Mouse (Mus musculus): ENCODE results near the gene Cmtr1. TPM values are rescaled to one million over a fixed set of nuclear protein-coding genes. Genes with fewer than 3 reads are reported as not detected.

The Cmtr1 gene
- polyA plus RNA-seq, 1 experiment from 2014 or later, result 77.2 TPM

DNA sequence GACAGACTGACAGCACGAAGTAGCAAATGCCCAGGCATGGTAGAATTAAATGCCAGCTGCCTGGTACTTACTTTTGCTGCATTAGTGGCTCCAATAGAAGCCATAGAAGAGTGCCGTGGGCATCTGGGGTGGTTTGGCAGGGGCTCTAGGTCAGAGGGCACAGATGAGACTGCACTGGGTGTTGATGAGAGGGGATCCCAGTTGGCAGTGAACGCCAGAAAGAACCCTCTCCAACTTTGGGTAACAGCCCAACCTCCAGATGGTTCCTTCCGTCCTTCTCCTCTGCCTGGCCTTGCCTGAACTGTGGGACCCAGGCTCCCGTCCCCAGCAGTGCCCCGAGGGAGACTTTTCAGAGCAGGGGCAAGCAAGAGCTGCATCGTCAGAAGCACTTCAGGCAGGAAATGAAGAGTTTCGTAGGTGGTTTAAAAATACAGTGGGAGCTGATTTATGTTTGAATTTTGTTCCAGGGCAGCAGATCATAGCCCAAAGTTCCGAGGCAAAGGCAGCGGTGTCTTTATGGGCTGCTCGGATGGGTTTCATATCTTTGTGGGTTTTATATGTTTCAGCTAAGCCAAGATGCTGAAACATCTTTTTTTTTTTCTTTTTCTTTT lies 60.5 kb downstream of the Cmtr1 start:
- Histone ChIP-seq H3K36me3 (no peaks in the 10 kb centered on the region), H3K9me3 (replicated peaks) (no peaks in the 10 kb centered on the region), H3K4me2 (no peak overlapping the region), H3K4me3 (replicated peaks) (no peak overlapping the region), H3K4me1 (replicated peaks) (peaks cover 13% of the 10 kb centered on the region), H3K27ac (no peak overlapping the region), H3K9ac (no peak overlapping the region), H3K27me3 (0 out of 2 replicates have a peak, but pooled peaks cover 7% of the 10 kb centered on the region)
- WGBS (ENCODE audit: insufficient replicate concordance), result 67% methylated on average over 11 of the region's 11 CpGs
- ATAC-seq (ENCODE audit: low read depth) (no peak), DNase-seq (no peak)

GRCm38 (mm10) chr17:29724610-29725009 lies 64.2 kb downstream of the Cmtr1 start:
- H3K4me3 ChIP-seq (replicated peaks), result no peak overlapping the region
- 69% methylated on average over 6 of the region's 6 CpGs for WGBS (ENCODE audit: insufficient replicate concordance)
- H3K9ac ChIP-seq, result no peak overlapping the region
- 0 out of 2 replicates have a peak, but pooled peaks cover 7% of the 10 kb centered on the region for H3K27me3 ChIP-seq
- ATAC-seq (ENCODE audit: low read depth) (no peak), DNase-seq (no peak)
- no peaks in the 10 kb centered on the region for H3K36me3 ChIP-seq
- peaks cover 3% of the 10 kb centered on the region for H3K4me1 ChIP-seq (replicated peaks)
- no peak overlapping the region for H3K4me2 ChIP-seq
- H3K9me3 ChIP-seq (replicated peaks), result no peaks in the 10 kb centered on the region
- H3K27ac ChIP-seq, result no peak overlapping the region

DNA sequence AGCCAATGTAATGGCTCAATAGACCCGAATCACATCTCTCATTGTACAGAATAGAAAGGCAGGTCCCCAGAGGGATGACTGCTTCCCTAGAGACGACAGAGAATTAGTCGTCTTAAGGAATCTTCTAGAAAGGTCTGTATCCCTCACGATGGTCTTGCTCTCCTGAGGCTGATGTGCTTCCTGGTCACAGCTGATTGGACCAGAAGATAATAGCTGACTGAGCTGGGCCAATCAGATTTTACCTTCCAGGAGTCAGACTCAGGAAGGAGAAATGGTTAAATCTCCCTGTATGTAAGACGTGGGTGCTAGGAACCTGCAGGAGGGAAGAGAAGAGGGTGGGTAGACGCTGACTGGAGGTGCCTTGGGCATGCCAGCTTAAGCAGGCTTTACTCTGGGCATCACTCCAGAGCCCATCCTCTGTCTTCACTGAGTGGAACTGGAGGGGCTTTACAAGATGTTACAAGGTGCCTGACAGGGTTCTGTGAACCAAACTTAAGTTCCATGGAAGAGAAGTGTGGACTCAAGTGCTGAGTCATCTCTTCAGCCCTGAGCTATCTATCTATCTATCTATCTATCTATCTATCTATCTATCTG lies 64.7 kb downstream of the Cmtr1 start:
- WGBS (ENCODE audit: insufficient replicate concordance), result 55% methylated on average over 6 of the region's 6 CpGs
- H3K9me3 ChIP-seq (replicated peaks), result no peaks in the 10 kb centered on the region
- no peak overlapping the region for H3K4me3 ChIP-seq (replicated peaks)
- 0 out of 2 replicates have a peak, but pooled peaks cover 4% of the 10 kb centered on the region for H3K27me3 ChIP-seq
- H3K36me3 ChIP-seq, result no peaks in the 10 kb centered on the region
- no peak overlapping the region for H3K4me2 ChIP-seq
- H3K9ac ChIP-seq, result no peak overlapping the region
- H3K27ac ChIP-seq, result no peak overlapping the region
- ATAC-seq (ENCODE audit: low read depth) (no peak), DNase-seq (no peak)
- peaks cover 3% of the 10 kb centered on the region for H3K4me1 ChIP-seq (replicated peaks)

DNA sequence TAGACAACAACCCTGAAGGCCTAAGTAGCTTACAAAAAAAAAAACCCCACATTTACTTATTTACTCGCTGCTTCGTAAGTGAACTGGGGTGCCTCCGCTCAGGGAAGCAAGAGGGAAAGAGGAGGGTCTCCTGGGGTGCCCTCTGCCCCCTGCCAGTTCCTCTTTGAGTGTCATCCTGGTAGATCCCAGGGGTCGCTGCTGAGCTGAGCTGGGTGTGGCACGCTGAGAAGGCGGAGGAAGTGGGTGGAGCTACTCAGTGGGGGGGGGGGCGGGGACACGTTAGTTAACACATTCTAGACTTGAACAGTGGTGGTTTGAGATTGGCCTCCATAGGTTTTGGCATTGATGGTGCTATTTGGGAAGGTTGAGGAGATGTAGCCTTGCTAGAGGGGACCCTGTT lies 67.7 kb downstream of the Cmtr1 start:
- Histone ChIP-seq H3K9me3 (replicated peaks) (no peaks in the 10 kb centered on the region), H3K4me2 (no peak overlapping the region), H3K4me1 (replicated peaks) (peaks cover 26% of the 10 kb centered on the region), H3K4me3 (replicated peaks) (no peak overlapping the region), H3K36me3 (no peaks in the 10 kb centered on the region), H3K27me3 (no peaks in the 10 kb centered on the region), H3K27ac (no peak overlapping the region), H3K9ac (no peak overlapping the region)
- 24% methylated on average over 8 of the region's 8 CpGs for WGBS (ENCODE audit: insufficient replicate concordance)
- ATAC-seq (ENCODE audit: low read depth) (no peak), DNase-seq (peak; percentile 35)

- DNase-seq (no peak), ATAC-seq (ENCODE audit: low read depth) (no peak)
- H3K4me2 ChIP-seq, result no peak overlapping the region
- no peak overlapping the region for H3K4me3 ChIP-seq (replicated peaks)
- no peaks in the 10 kb centered on the region for H3K27me3 ChIP-seq
- H3K9me3 ChIP-seq (replicated peaks), result no peaks in the 10 kb centered on the region
- H3K9ac ChIP-seq, result no peak overlapping the region
- 72% methylated on average over 13 of the region's 13 CpGs for WGBS (ENCODE audit: insufficient replicate concordance)
- no peaks in the 10 kb centered on the region for H3K36me3 ChIP-seq
- H3K27ac ChIP-seq, result no peak overlapping the region
- peaks cover 35% of the 10 kb centered on the region for H3K4me1 ChIP-seq (replicated peaks)
These were observed 70.3 kb downstream of the Cmtr1 start for GRCm38 (mm10) chr17:29730510-29731265.

- 51% methylated on average over 12 of the region's 12 CpGs for WGBS (ENCODE audit: insufficient replicate concordance)
These were observed 71.0 kb downstream of the Cmtr1 start for GRCm38 (mm10) chr17:29731266-29731952.

DNA sequence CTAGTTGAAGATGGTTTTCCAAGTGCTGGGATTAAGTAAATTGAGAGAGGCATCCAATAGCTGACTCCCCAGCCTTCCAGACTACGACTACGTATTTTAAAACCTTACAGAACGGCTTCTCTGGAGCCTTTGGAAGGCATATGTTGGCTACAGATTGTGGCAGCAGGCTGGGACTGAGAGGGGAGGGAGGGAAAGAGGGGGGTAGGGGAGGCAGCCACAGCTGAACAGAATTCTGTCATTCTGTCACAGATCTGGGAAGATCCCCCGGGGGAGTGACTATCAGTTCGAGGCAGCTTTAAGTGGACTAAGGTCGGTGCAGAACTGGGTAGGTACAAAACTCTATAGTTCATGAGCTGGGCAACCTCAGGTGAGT lies 71.5 kb downstream of the Cmtr1 start:
- no peak for DNase-seq
- H3K27ac ChIP-seq, result no peak overlapping the region
- WGBS (ENCODE audit: insufficient replicate concordance), result 31% methylated on average over 6 of the region's 6 CpGs

More at GRCm38 (mm10) chr17:29731266-29731952, 71.0 kb downstream of the Cmtr1 start:
- H3K36me3 ChIP-seq, result no peaks in the 10 kb centered on the region
- H3K4me1 ChIP-seq (replicated peaks), result peaks cover 35% of the 10 kb centered on the region
- no peak overlapping the region for H3K27ac ChIP-seq
- no peak overlapping the region for H3K4me2 ChIP-seq
- no peaks in the 10 kb centered on the region for H3K9me3 ChIP-seq (replicated peaks)
- no peak for DNase-seq
- H3K4me3 ChIP-seq (replicated peaks), result no peak overlapping the region
- no peak overlapping the region for H3K9ac ChIP-seq
- no peaks in the 10 kb centered on the region for H3K27me3 ChIP-seq
- ATAC-seq (ENCODE audit: low read depth), result no peak

DNA sequence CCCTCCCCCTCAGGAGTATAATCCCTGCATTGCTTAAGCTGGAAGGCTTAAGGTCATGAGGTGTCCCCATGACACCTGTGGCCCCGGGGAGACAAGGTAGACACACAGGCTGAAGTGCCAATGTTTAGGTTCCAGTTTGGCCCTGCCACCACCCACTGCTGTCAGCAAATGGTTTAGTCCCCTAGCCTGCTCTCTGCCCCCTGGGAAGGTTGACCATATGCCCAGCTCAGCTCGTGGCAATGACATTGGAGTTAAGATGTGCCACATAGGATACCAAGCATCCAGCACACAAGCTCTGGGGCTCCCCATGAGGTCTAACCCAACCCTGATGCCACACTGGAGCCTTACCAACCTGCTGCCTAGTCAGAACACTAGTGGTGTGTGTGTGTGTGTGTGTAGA lies 72.1 kb downstream of the Cmtr1 start:
- no peaks in the 10 kb centered on the region for H3K36me3 ChIP-seq
- DNase-seq, result no peak
- 70% methylated on average over 2 of the region's 2 CpGs for WGBS (ENCODE audit: insufficient replicate concordance)

More for the DNA sequence above, 71.5 kb downstream of the Cmtr1 start:
- no peak overlapping the region for H3K4me3 ChIP-seq (replicated peaks)
- no peak overlapping the region for H3K4me2 ChIP-seq
- no peaks in the 10 kb centered on the region for H3K27me3 ChIP-seq
- H3K9ac ChIP-seq, result no peak overlapping the region
- H3K36me3 ChIP-seq, result no peaks in the 10 kb centered on the region
- H3K4me1 ChIP-seq (replicated peaks), result peaks cover 35% of the 10 kb centered on the region
- no peaks in the 10 kb centered on the region for H3K9me3 ChIP-seq (replicated peaks)
- ATAC-seq (ENCODE audit: low read depth), result no peak

GRCm38 (mm10) chr17:29736448-29737014 lies 76.1 kb downstream of the Cmtr1 start:
- Histone ChIP-seq H3K9ac (no peak overlapping the region), H3K36me3 (no peaks in the 10 kb centered on the region), H3K4me2 (no peak overlapping the region), H3K27me3 (peaks cover 9% of the 10 kb centered on the region; the same call in 1 of the 2 replicates), H3K4me3 (replicated peaks) (no peak overlapping the region), H3K9me3 (replicated peaks) (no peaks in the 10 kb centered on the region), H3K27ac (no peak overlapping the region), H3K4me1 (replicated peaks) (peaks cover 31% of the 10 kb centered on the region)
- ATAC-seq (ENCODE audit: low read depth) (no peak), DNase-seq (no peak)
- WGBS (ENCODE audit: insufficient replicate concordance), result 68% methylated on average over 15 of the region's 15 CpGs

More for the DNA sequence above, 72.1 kb downstream of the Cmtr1 start:
- no peaks in the 10 kb centered on the region for H3K27me3 ChIP-seq
- H3K4me2 ChIP-seq, result no peak overlapping the region
- no peaks in the 10 kb centered on the region for H3K9me3 ChIP-seq (replicated peaks)
- ATAC-seq (ENCODE audit: low read depth), result no peak
- peaks cover 35% of the 10 kb centered on the region for H3K4me1 ChIP-seq (replicated peaks)
- H3K9ac ChIP-seq, result no peak overlapping the region
- H3K4me3 ChIP-seq (replicated peaks), result no peak overlapping the region
- H3K27ac ChIP-seq, result no peak overlapping the region

DNA sequence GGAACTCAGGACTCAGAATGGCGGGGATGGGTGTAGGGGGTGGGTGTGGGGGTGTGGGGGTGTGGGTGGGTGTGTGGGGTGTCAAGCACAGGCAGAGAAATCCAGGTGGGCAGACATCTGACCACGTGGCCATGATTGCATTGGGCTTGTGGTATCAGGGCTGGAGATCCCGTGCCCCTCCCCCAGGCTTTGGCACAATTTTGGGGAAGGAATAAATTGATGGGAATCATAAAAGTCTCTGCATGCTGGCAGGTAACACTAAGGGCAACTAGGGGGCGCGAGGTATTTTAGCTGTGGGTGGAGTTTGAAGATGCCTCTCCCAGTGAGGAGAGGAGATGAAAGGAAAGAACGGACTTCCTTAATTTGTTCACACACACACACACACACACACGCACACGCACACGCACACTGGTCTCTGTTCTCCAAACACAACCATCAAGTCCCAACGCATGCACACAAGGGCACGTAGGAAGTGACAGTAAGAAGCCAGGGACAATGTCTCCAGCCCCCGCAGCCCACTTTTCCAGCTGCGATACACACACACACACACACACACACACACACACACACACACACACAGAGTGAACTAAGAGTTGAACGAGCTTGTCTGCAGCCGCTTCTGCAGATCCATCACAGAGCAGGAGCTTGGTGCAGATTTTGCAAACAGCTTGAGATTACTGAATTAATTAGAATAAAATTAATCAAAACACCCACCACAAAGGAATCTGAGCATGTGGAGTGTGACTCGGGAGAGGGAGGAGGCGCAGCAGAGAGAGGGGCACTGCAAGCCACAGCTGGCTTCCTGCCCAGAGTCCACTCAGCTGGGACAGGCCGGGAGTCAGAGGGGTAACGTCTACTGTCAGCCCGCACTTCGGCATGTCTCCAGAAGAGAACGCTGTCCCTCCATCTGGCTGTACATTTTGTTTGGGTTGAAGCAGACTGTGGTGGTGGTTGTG lies 77.7 kb downstream of the Cmtr1 start:
- peaks cover 9% of the 10 kb centered on the region; the same call in 1 of the 2 replicates for H3K27me3 ChIP-seq
- no peaks in the 10 kb centered on the region for H3K9me3 ChIP-seq (replicated peaks)
- 34% methylated on average over 22 of the region's 22 CpGs for WGBS (ENCODE audit: insufficient replicate concordance)
- peaks cover 15% of the 10 kb centered on the region for H3K4me1 ChIP-seq (replicated peaks)
- no peak overlapping the region for H3K9ac ChIP-seq
- no peak overlapping the region for H3K4me3 ChIP-seq (replicated peaks)
- no peaks in the 10 kb centered on the region for H3K36me3 ChIP-seq
- no peak for DNase-seq
- ATAC-seq (ENCODE audit: low read depth), result peak; percentile 36; the same call in 1 of the 2 replicates
- H3K27ac ChIP-seq, result no peak overlapping the region
- H3K4me2 ChIP-seq, result no peak overlapping the region

Measured in liver, embryonic 13.5 days (tissue).